Mouse (Mus musculus) lung, adult 2 months (tissue): ENCODE measurements at regions not wholly inside any gene's neighbourhood (a gene's known extent, or its start where the extent isn't known, plus 50 kb on each side); places are given as distances from the start of the nearest gene placed in this dataset.

Experiments
- CTCF ChIP-seq: fragments of 200-500 bp; IDR thresholded peaks from 2 replicates; pipeline ENCODE4 v1.5.1; 2011; ENCODE audit warnings: mild to moderate bottlenecking, low read length, control low read depth; ENCODE audit not compliant: insufficient read depth
- POLR2A ChIP-seq: fragments of 200-500 bp; IDR thresholded peaks from 2 replicates; pipeline ENCODE4 v1.6.1; 2011; ENCODE audit warnings: low read depth, mild to moderate bottlenecking, control low read depth, low read length, borderline replicate concordance; ENCODE audit errors: extremely low read depth

GRCm38 (mm10) chr12:12506671-12507070 lies 244.7 kb downstream of the Fam49a start:
- TF ChIP-seq CTCF (no peak), POLR2A (no peak)
